Mouse (Mus musculus): ENCODE measurements around the gene Gm13697.

The Gm13697 gene

DNA sequence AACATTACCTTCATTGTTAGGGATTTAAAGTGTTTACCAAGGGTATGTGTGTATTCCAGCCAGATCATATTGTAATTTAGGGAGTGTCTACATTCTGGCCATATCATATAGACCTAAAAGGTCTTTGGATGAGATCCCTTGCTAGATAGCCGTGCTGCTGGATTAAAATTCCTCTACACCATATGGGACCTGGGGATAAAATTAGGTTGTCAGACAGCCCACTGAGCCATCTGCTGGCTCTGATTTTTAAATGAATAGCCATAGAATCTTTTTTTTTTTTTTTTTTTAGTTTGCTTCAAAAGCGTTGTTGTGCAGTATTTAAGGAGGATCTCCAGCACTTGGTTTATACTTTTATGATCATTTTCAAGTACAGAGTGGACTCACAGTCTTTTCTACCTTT, 48.0 kb downstream of the Gm13697 start:
- DNase-seq (ENCODE audit: low spot score in 2 of 2) = no peak

DNA sequence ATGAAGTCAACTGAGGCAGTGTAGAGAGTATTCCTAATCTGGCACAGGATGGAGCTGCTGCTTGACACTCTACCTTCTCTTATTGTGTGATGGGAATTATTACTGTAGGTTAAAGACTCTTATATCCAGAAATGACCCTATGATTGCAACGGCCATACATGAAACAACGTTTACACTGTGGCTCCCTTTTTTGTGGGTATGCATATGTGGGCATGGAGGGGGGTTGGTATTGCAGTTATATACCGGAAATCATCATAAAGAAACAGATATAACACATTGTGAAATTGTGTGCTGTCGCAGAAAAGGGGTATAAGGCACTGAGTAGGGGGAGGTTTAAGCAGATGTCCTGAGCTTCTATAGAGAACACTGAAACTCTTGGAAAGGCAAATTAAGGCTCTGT, 51.5 kb downstream of the Gm13697 start:
- no peak for DNase-seq (ENCODE audit: low spot score in 2 of 2)

All from frontal cortex, postnatal 14 days (tissue).